Mouse (Mus musculus) hematopoietic multipotent progenitor cell, adult 10-12 weeks (in vitro differentiated cells): ENCODE results near the gene Gstz1. TPM values are rescaled to one million over a fixed set of nuclear protein-coding genes. Genes with fewer than 3 reads are reported as not detected.

Source experiments
- polyA plus RNA-seq: library from polyadenylated mRNA; stranded (reverse); fragments of >175 nt; gene quantifications from 2 replicates; pipeline ENCODE4 v1.2.3, GENCODE M21; 2012; ENCODE audit warnings: low replicate concordance

Gene Gstz1
- polyA plus RNA-seq: 1.5 and 3.1 TPM in 2 replicates

DNA sequence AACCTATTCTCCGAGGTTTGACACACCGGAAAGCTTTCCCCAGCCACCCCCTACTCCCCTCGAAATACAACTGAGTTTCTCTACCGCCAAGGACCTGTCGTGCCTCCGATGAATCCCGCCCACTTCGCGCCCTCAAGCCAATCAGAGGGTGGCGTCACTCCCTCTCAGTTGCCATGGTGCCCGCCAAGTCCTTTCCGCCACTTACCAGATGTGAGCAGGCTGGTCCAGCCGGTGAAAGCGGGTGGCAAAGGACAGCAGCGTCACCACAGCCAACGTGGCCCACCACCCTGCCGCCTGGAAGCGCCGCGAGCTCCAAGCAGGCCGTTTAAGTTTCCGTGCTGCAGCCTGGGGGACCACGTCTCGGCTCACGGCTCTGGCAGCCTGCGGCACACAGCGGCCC is at the start of gene Gstz1:
Gene Gstz1 (plus strand): TSS at position 200 of the 400 bp plus-strand sequence.

DNA sequence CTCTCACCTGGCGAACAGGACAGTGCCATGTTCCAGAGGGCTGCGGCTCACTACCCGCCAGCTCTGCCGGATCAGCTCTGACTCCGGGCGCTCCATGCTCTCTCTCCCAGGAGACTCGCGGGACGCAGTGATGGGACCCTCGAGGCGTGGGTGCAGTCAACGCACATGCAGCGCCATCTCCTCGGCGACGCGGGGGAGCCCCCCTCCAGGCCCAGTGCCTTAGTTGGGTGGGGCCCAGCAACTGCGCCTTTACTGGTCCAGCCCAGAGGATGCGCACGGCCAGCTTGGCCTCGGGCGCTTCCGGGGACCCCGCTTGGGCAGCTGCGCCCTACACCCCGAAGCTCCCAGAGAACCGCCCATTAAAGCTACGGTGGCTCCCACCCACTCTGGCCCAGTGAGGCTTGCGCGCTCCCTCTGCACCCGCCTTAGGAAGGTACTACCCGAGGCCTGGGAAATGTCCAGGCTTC is 44.8 kb upstream of the Gstz1 start, which contains the start of gene Ngb:
Gene Ngb (minus strand): TSS at position 375 of the 467 bp plus-strand sequence.

DNA sequence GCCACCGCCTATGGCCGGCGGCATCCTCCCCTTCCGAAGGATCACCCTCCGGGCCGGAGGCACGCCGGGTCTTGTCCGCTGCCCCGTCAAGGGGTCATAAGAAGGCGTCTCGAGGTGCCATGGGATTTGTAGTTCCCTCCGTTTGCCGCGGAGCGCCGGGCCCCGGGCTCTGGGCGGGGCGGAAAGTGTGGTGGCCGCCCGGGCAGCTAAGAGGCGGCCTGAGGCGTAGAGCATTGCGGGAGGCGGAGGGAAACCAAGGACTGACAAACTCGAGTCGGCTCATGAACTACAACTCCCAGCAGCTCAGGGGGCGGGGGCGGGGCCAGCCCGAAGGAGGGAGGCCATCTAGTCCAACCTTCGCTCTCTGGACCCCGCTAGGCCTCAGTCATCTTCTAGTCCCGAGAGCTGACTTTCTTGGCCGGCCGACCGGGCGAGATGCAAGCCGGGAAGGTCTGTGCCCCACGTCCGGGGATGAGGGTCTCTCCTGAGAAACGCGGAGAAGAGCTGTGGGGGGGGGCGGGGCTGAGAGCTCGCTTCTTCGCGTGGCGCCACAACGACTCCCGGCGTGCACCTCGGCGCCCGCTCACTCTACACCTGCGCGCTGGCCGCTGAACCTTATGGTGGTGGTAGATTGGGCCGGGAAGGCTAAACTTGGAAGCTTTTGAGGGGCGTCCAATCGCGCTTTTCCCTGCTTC is 577 bp downstream of the Gstz1 start, which contains the start of gene Pomt2:
Gene Pomt2 (minus strand): TSS at position 574 of the 695 bp plus-strand sequence.

DNA sequence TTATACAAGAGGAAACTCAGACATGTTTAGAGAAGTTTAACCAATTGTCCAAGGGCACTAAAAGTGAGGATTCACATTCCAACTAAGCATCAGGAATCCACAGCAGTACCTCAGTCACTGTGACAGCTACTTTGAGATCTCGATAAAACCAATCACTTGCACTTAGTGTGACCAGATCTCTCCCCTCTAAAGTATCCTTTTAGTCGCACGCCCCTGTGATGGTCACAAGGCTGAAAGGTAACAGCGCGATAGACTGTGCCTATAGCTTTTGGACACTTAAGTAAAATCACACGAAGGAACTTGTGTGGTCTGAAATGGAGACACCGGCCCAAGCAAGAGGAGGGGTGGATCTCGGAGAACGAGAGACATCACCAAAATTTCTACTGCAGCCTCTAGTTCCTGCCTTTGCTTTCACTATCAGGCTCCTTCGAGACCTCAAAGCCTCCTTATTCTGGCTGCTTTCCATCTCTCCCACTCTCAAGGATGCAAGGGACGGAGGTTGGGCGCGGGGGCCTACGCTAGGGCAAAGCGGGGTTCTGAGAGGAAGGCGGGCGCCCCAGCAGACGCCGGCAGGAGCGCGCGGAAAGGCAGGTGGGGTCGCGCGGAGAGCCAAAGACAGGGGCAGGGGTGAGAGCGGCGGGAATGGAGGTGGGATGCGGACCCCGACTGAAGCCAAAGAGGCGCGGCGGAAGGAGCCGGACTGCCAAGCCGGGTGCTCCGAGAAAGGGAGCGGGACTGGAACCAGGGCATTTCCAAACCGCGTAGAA is 52.4 kb downstream of the Gstz1 start, which contains the start of gene Samd15:
Gene Samd15 (plus strand): TSS at position 518 of the 767 bp plus-strand sequence.

DNA sequence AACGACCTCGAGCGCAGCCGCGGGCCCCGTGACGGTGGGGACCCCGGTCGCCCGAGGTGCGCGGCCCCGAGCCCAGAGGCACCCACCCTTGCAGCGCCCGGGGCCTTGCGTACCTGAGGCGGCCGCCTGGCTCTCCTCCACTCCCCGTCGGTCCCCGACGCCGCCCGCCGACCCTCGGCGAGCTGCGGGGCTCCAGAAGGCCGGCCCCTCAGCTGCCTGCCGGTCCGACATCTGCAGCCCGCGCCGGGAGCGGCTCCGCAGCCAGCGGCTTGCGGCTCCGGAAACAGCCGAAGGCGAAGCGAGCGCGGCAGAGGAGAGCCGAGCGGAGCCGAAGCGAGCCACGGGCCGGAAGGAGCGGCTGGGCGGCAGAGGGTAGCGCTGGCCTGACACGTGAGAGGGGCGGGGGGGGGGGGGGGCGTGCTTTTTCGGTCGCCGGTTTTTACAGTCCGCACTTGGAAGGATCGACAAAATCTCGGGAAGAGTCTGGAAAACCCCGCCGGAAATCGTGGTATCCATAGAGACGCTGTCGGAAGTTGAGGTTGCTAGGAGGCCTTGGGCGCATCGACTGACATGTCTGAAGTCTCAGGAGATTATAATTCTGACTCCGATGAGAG is 53.1 kb downstream of the Gstz1 start, which contains the start of gene Tmed8:
Gene Tmed8 (minus strand): TSS at position 482 of the 614 bp plus-strand sequence.

Other genes with a start within 250 kb of the Gstz1 start
- gene Cipc, start 200.1 kb upstream of the Gstz1 start, polyA plus RNA-seq: 16.4 and 33.0 TPM in 2 replicates
- not detected in 2 replicates for gene Zdhhc22, start 156.7 kb upstream of the Gstz1 start, polyA plus RNA-seq
- 0.03 and 0.06 TPM in 2 replicates for gene Tmem63c, start 125.8 kb upstream of the Gstz1 start, polyA plus RNA-seq
- gene Ngb, start 44.6 kb upstream of the Gstz1 start, polyA plus RNA-seq: 0.11 and 0.14 TPM in 2 replicates
- 2.8 and 3.5 TPM in 2 replicates for gene Pomt2, start 803 bp downstream of the Gstz1 start, polyA plus RNA-seq
- gene Samd15, start 52.6 kb downstream of the Gstz1 start, polyA plus RNA-seq: 0.34 and 0.55 TPM in 2 replicates
- gene Tmed8, start 53.3 kb downstream of the Gstz1 start, polyA plus RNA-seq: 5.2 and 5.5 TPM in 2 replicates
- gene Noxred1, start 91.6 kb downstream of the Gstz1 start, polyA plus RNA-seq: 0.21 and 0.91 TPM in 2 replicates
- gene Vipas39, start 119.1 kb downstream of the Gstz1 start, polyA plus RNA-seq: 1.9 and 2.3 TPM in 2 replicates
- gene Ahsa1, start 119.3 kb downstream of the Gstz1 start, polyA plus RNA-seq: 58.4 and 60.1 TPM in 2 replicates
- not detected in 2 replicates for gene Ism2, start 152.5 kb downstream of the Gstz1 start, polyA plus RNA-seq
- 41.0 and 54.3 TPM in 2 replicates for gene Sptlc2, start 241.2 kb downstream of the Gstz1 start, polyA plus RNA-seq